Mouse (Mus musculus) limb, embryonic 13.5 days (tissue): ENCODE measurements around the gene Psen2. TPM values are rescaled to one million over a fixed set of nuclear protein-coding genes. Genes with fewer than 3 reads are reported as not detected.

Experiments
- ATAC-seq: fragments of 200-750 bp; cut with Nextera tagmentation; 2 replicates; pipeline ENCODE4 v1.8.0; 2017; ENCODE audit warnings: low read depth, moderate number of reproducible peaks, moderate TSS enrichment; ENCODE audit not compliant: low FRiP score
- H3K27ac ChIP-seq: fragments of 300-500 bp; sonication (generic); 2 replicates; pipeline ENCODE4 v1.5.1; 2015; ENCODE audit warnings: inconsistent platforms, mild to moderate bottlenecking, moderate library complexity
- H3K27me3 ChIP-seq: fragments of 300-500 bp; sonication (generic); 2 replicates; pipeline ENCODE4 v1.6.1; 2015; ENCODE audit warnings: mild to moderate bottlenecking, inconsistent platforms
- H3K36me3 ChIP-seq: fragments of 300-500 bp; sonication (generic); 2 replicates; pipeline ENCODE4 v1.6.1; 2015; ENCODE audit warnings: inconsistent platforms, mild to moderate bottlenecking, moderate library complexity
- H3K4me1 ChIP-seq: fragments of 300-500 bp; sonication (generic); 2 replicates; pipeline ENCODE4 v1.6.1; 2015; ENCODE audit warnings: inconsistent platforms
- H3K4me2 ChIP-seq: fragments of 300-500 bp; sonication (generic); replicated peaks from 2 replicates; pipeline ENCODE4 v1.6.1; 2015; ENCODE audit warnings: inconsistent platforms, mild to moderate bottlenecking, moderate library complexity
- H3K4me3 ChIP-seq: fragments of 300-500 bp; sonication (generic); 2 replicates; pipeline ENCODE4 v1.5.1; 2015; ENCODE audit warnings: moderate library complexity, mild to moderate bottlenecking, inconsistent platforms
- H3K9ac ChIP-seq: fragments of 300-500 bp; sonication (generic); 2 replicates; pipeline ENCODE4 v1.6.1; 2015; ENCODE audit warnings: mild to moderate bottlenecking, inconsistent platforms
- H3K9me3 ChIP-seq: fragments of 300-500 bp; sonication (generic); 2 replicates; pipeline ENCODE4 v1.6.1; 2016; ENCODE audit warnings: inconsistent platforms
- WGBS: fragments of 180-500 bp; shearing (Covaris S2); methylation state at CpG from one replicate; pipeline ENCODE4 v1.1.7; 2015; 5-methylcytosine and 5-hydroxymethylcytosine counted together
- polyA plus RNA-seq: library from polyadenylated mRNA; unstranded; fragments of >200 nt; fragmentation: Nextera tagmentation; extraction: Ambion mirVana; gene quantifications from 2 replicates; pipeline ENCODE4 v1.2.1, GENCODE M21; 2015

Gene Psen2
- polyA plus RNA-seq, 1 experiment from 2014 or later, result 14.5 TPM

DNA sequence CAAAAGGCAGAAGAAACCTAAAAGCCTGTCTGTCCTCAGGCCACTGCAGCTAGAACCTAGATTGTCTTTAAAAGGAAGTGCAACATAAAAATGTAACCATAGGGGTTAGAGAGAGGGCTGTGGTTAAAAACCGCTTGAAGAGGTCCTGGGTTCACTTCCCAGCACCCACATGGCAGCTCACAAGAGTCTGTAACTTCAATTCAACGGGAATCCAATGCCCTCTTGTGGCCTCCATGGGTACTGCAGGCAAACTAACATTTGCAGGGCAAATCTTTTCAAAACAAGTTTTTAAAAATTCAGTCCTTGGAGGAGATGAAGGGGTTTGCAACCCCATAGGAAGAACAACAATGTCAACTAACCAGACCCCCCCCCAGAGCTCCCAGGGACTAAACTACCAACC, 32.7 kb downstream of the Psen2 start:
- no peak for ATAC-seq
- no peaks in the 10 kb centered on the region for H3K27me3 ChIP-seq
- no peaks in the 10 kb centered on the region for H3K9me3 ChIP-seq
- WGBS, result 32% methylated on average over 2 of the region's 2 CpGs
- no peak overlapping the region for H3K9ac ChIP-seq
- no peak overlapping the region for H3K27ac ChIP-seq
- H3K4me1 ChIP-seq, result peaks cover 21% of the 10 kb centered on the region
- H3K36me3 ChIP-seq, result peaks cover 4% of the 10 kb centered on the region; the same call in 1 of the 2 replicates
- no peak overlapping the region for H3K4me2 ChIP-seq
- H3K4me3 ChIP-seq, result no peak overlapping the region

GRCm38 (mm10) chr1:180229906-180230305, 33.3 kb downstream of the Psen2 start:
- no peaks in the 10 kb centered on the region for H3K27me3 ChIP-seq
- H3K4me3 ChIP-seq, result no peak overlapping the region
- WGBS, result 85% methylated on average over 7 of the region's 7 CpGs
- H3K9ac ChIP-seq, result no peak overlapping the region
- ATAC-seq, result no peak
- H3K4me1 ChIP-seq, result peaks cover 28% of the 10 kb centered on the region
- no peaks in the 10 kb centered on the region for H3K9me3 ChIP-seq
- peaks cover 4% of the 10 kb centered on the region; the same call in 1 of the 2 replicates for H3K36me3 ChIP-seq
- no peak overlapping the region for H3K27ac ChIP-seq
- H3K4me2 ChIP-seq, result no peak overlapping the region

- Histone ChIP-seq H3K36me3 (no peaks in the 10 kb centered on the region), H3K4me2 (no peak overlapping the region), H3K4me1 (peaks cover 28% of the 10 kb centered on the region), H3K27me3 (no peaks in the 10 kb centered on the region), H3K4me3 (no peak overlapping the region), H3K9me3 (no peaks in the 10 kb centered on the region), H3K9ac (no peak overlapping the region), H3K27ac (no peak overlapping the region)
- ATAC-seq, result no peak
- WGBS, result 87% methylated on average over 12 of the region's 12 CpGs
Measured at GRCm38 (mm10) chr1:180228854-180229253, 34.4 kb downstream of the Psen2 start.

- H3K4me3 ChIP-seq, result 0 out of 2 replicates have a peak overlapping the region, but pooled peaks have one; percentile 47
- H3K27ac ChIP-seq, result peak overlapping the region; percentile 69; the same call in 1 of the 2 replicates
- WGBS, result 78% methylated on average over 3 of the region's 3 CpGs
- peaks cover 21% of the 10 kb centered on the region for H3K4me1 ChIP-seq
- no peaks in the 10 kb centered on the region for H3K27me3 ChIP-seq
- peak overlapping the region; percentile 72 for H3K4me2 ChIP-seq
- no peak overlapping the region for H3K9ac ChIP-seq
- ATAC-seq, result no peak
- H3K9me3 ChIP-seq, result no peaks in the 10 kb centered on the region
- no peaks in the 10 kb centered on the region for H3K36me3 ChIP-seq
Measured at GRCm38 (mm10) chr1:180226766-180227165, 36.5 kb downstream of the Psen2 start.

DNA sequence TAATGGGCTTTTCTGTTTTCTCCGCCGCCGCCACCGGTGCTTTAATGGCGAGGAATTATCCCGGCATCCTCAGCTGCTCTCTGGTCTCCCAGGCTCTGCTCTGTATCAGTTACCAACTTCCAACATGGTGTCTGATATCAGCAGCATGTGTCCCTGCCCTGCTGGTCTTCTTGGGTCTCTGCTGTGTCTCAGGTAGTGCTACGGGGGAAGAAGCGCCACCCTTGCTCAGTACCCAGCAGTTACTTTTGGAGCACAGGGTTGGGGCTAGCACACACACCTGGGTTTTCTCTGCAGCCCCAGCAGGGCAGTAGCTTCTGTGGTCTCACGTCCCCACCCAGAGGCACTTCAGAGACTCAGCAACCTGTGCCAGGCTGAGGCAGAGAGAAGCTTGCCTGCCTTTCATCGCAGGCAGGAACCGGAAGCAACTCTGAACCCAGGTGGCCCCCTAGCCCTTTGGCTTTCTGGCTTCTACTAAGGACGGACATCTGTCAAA, 37.0 kb downstream of the Psen2 start:
- no peaks in the 10 kb centered on the region for H3K27me3 ChIP-seq
- peaks cover 16% of the 10 kb centered on the region for H3K4me1 ChIP-seq
- H3K4me3 ChIP-seq, result peak overlapping the region; percentile 47
- peak; percentile 35 for ATAC-seq
- peak overlapping the region; percentile 69 for H3K27ac ChIP-seq
- peak overlapping the region; percentile 59 for H3K9ac ChIP-seq
- H3K4me2 ChIP-seq, result peak overlapping the region; percentile 72
- H3K9me3 ChIP-seq, result no peaks in the 10 kb centered on the region
- no peaks in the 10 kb centered on the region for H3K36me3 ChIP-seq
- WGBS, result 7% methylated on average over 12 of the region's 12 CpGs

- Histone ChIP-seq H3K9me3 (no peaks in the 10 kb centered on the region), H3K4me1 (peaks cover 15% of the 10 kb centered on the region), H3K36me3 (no peaks in the 10 kb centered on the region), H3K9ac (peak overlapping the region; percentile 59), H3K27me3 (no peaks in the 10 kb centered on the region), H3K27ac (no peak overlapping the region), H3K4me2 (peak overlapping the region; percentile 72), H3K4me3 (peak overlapping the region; percentile 47)
- peak; percentile 85 for ATAC-seq
- WGBS, result 15% methylated on average over 21 of the region's 21 CpGs
Measured at GRCm38 (mm10) chr1:180225500-180226220, 37.6 kb downstream of the Psen2 start.

DNA sequence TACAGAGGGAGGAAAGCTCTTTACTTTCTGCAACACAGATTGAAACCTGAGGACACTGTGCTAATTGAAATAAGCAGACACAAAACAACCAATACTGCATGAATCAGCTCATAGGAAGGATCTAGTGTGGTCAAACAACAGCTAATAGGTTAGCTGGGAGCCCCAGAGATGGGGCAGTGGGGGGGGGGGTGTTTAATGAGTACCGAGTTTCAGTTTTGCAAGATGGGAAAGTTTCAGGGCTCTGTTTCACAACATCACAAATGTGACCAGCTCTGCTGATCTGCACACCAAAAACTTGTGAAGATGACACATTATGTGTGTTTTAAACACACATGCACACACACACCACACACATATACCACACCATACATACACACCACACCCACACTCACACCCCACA, 41.2 kb downstream of the Psen2 start:
- no peak overlapping the region for H3K27ac ChIP-seq
- H3K36me3 ChIP-seq, result no peaks in the 10 kb centered on the region
- WGBS, result 88% methylated on average over 1 of the region's 1 CpGs
- H3K9ac ChIP-seq, result no peak overlapping the region
- no peaks in the 10 kb centered on the region for H3K27me3 ChIP-seq
- ATAC-seq, result no peak
- H3K4me2 ChIP-seq, result no peak overlapping the region
- peaks cover 15% of the 10 kb centered on the region for H3K4me1 ChIP-seq
- 0 out of 2 replicates have a peak, but pooled peaks cover 4% of the 10 kb centered on the region for H3K9me3 ChIP-seq
- no peak overlapping the region for H3K4me3 ChIP-seq

DNA sequence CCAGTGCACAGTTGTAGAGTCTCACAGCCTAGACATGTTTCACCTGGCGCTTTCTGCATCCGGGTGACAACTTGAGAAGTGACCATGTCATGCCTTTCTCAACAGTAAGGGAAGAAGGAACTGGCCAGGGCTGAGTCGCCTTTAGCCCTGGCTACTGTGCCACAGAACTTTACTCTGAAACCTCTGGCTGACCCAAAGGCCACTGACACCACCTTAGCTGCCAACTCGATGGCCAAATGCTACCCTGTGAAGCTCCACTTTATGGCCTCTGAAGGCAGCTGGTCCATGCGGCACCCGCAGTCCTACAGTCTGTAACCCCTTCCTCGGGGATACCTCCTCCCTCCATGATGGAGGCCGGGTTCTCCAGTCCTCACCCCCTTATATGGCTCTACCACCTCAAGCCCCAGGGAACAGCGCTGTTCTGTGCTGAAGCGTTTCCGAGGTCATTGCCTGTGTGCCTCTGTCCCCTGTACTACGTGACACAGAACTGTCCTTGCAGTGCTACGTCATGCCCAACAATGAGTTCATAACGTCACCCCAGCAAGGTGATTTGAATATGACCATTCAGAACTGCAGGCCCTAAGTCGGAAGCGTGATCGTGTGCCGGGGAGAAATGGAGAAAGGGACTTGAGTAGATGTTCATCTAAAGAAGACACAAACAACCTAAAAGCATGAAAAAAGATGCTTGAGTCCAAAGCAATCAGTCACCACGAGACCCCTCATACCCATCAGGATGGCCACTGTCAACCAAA, 42.3 kb downstream of the Psen2 start:
- H3K9ac ChIP-seq, result no peak overlapping the region
- no peak overlapping the region for H3K4me2 ChIP-seq
- no peaks in the 10 kb centered on the region for H3K36me3 ChIP-seq
- H3K9me3 ChIP-seq, result 0 out of 2 replicates have a peak, but pooled peaks cover 4% of the 10 kb centered on the region
- no peak for ATAC-seq
- peaks cover 9% of the 10 kb centered on the region; the same call in 1 of the 2 replicates for H3K4me1 ChIP-seq
- H3K4me3 ChIP-seq, result no peak overlapping the region
- H3K27me3 ChIP-seq, result no peaks in the 10 kb centered on the region
- no peak overlapping the region for H3K27ac ChIP-seq
- 82% methylated on average over 19 of the region's 19 CpGs for WGBS

DNA sequence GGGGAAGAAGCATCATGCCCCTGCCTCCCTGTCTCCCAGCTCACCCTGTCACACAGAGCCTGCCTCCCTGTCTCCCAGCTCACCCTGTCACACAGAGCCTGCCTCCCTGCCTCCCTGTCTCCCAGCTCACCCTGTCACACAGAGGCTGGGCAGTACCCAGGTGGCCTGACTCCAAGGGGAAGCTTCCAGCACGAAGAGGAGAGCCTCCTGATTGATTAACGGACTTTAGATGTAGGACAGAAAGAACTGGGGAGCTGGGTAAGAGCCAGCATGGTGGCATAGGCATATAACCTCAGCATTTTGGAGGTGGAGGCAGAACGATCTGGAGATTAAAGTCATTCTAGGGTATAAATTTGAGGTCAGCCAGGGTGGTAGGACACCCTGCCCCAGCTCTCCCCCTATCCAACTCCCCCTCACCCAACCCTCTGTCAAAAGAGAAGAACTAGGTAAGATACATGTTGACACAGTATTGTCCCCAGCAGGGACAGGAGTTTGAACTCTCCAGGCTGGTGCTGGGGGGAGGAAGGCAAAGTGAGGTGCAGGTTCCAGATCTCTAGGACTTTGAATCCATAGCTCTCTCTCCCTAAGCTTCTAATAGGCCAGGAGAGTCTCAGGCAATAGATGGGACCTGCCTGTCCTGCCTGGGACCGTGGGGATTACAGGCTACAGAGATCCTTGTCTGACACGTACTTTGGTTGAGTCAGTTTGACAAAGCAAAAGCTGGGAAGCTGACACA, 46.5 kb downstream of the Psen2 start:
- no peak overlapping the region for H3K9ac ChIP-seq
- no peak overlapping the region for H3K4me3 ChIP-seq
- H3K27ac ChIP-seq, result no peak overlapping the region
- no peak for ATAC-seq
- H3K9me3 ChIP-seq, result 0 out of 2 replicates have a peak, but pooled peaks cover 4% of the 10 kb centered on the region
- no peak overlapping the region for H3K4me2 ChIP-seq
- H3K36me3 ChIP-seq, result no peaks in the 10 kb centered on the region
- 0 out of 2 replicates have a peak, but pooled peaks cover 3% of the 10 kb centered on the region for H3K27me3 ChIP-seq
- 63% methylated on average over 5 of the region's 5 CpGs for WGBS
- H3K4me1 ChIP-seq, result no peaks in the 10 kb centered on the region

GRCm38 (mm10) chr1:180215044-180215443, 48.2 kb downstream of the Psen2 start:
- no peak overlapping the region for H3K4me3 ChIP-seq
- H3K4me2 ChIP-seq, result no peak overlapping the region
- no peak overlapping the region for H3K27ac ChIP-seq
- 18% methylated on average over 4 of the region's 4 CpGs for WGBS
- H3K9ac ChIP-seq, result no peak overlapping the region
- no peaks in the 10 kb centered on the region for H3K4me1 ChIP-seq
- H3K9me3 ChIP-seq, result 0 out of 2 replicates have a peak, but pooled peaks cover 4% of the 10 kb centered on the region
- H3K27me3 ChIP-seq, result 0 out of 2 replicates have a peak, but pooled peaks cover 3% of the 10 kb centered on the region
- ATAC-seq, result peak; percentile 86
- no peaks in the 10 kb centered on the region for H3K36me3 ChIP-seq

GRCm38 (mm10) chr1:180212911-180213310, 50.3 kb downstream of the Psen2 start:
- Histone ChIP-seq H3K4me1 (no peaks in the 10 kb centered on the region), H3K9me3 (0 out of 2 replicates have a peak, but pooled peaks cover 1% of the 10 kb centered on the region), H3K4me3 (no peak overlapping the region), H3K9ac (no peak overlapping the region), H3K27ac (no peak overlapping the region), H3K27me3 (0 out of 2 replicates have a peak, but pooled peaks cover 3% of the 10 kb centered on the region), H3K36me3 (no peaks in the 10 kb centered on the region), H3K4me2 (no peak overlapping the region)
- no peak for ATAC-seq
- 87% methylated on average over 5 of the region's 5 CpGs for WGBS
